Mouse (Mus musculus): ENCODE results near the gene Nelfa. TPM values are rescaled to one million over a fixed set of nuclear protein-coding genes. Genes with fewer than 3 reads are reported as not detected.
"Not testable (repeated sequence)": the region's sequence is repeated elsewhere in the genome, so short reads cannot be mapped to it uniquely, and the experiment has no call there.

Nelfa gene
- total RNA-seq, 2 experiments from 2014 or later, result 16.9 to 18.3 TPM

- DNase-seq, result not testable (repeated sequence)
Observed at GRCm38 (mm10) chr5:33916616-33917015, 19.6 kb downstream of the Nelfa start.

GRCm38 (mm10) chr5:33915031-33915430 lies 21.2 kb downstream of the Nelfa start:
- not testable (repeated sequence) for DNase-seq

GRCm38 (mm10) chr5:33903176-33903575 lies 33.0 kb downstream of the Nelfa start:
- no peak for DNase-seq

GRCm38 (mm10) chr5:33902696-33903095 lies 33.5 kb downstream of the Nelfa start:
- peak; percentile 33 for DNase-seq

GRCm38 (mm10) chr5:33901278-33901677 lies 34.9 kb downstream of the Nelfa start:
- no peak for DNase-seq

- no peak for DNase-seq
Observed at GRCm38 (mm10) chr5:33900701-33901263, 35.4 kb downstream of the Nelfa start.

GRCm38 (mm10) chr5:33900101-33900500 lies 36.1 kb downstream of the Nelfa start:
- DNase-seq, result no peak

- no peak for DNase-seq
Observed at GRCm38 (mm10) chr5:33899245-33899644, 37.0 kb downstream of the Nelfa start.

GRCm38 (mm10) chr5:33898671-33899070 lies 37.5 kb downstream of the Nelfa start:
- no peak for DNase-seq

GRCm38 (mm10) chr5:33897158-33897557 lies 39.1 kb downstream of the Nelfa start:
- DNase-seq, result no peak

- no peak for DNase-seq
Observed at GRCm38 (mm10) chr5:33895116-33895515, 41.1 kb downstream of the Nelfa start.

GRCm38 (mm10) chr5:33893406-33893805 lies 42.8 kb downstream of the Nelfa start:
- no peak for DNase-seq

GRCm38 (mm10) chr5:33881118-33881517 lies 55.1 kb downstream of the Nelfa start:
- DNase-seq, result no peak

- DNase-seq, result no peak
Observed at GRCm38 (mm10) chr5:33875472-33875871, 60.7 kb downstream of the Nelfa start.

- DNase-seq, result no peak
Observed at GRCm38 (mm10) chr5:33857693-33858092, 78.5 kb downstream of the Nelfa start.

- no peak for DNase-seq
Observed at GRCm38 (mm10) chr5:33854019-33854418, 82.2 kb downstream of the Nelfa start.

- no peak for DNase-seq
Observed at GRCm38 (mm10) chr5:33853086-33853485, 83.1 kb downstream of the Nelfa start.

GRCm38 (mm10) chr5:33851466-33851865 lies 84.7 kb downstream of the Nelfa start:
- no peak for DNase-seq

Small RNA genes within 50 kb of the gene (microRNA-seq; reads per million reads assigned to microRNA genes)
- 0.82 to 2.1 reads per million in 2 experiments for gene Mir7024

Other genes starting within 250 kb of the Nelfa start
- 10 to 100 TPM in 1 of 2 experiments, 1 to 10 TPM in 1; 8.6 to 10.5 TPM for gene Fgfr3, start 214.7 kb downstream of the Nelfa start, total RNA-seq (2021)
- 100 to 1,000 TPM; 101 to 103 TPM for gene Letm1, start 153.6 kb downstream of the Nelfa start, total RNA-seq (2021)
- 100 to 1,000 TPM in 1 of 2 experiments, 10 to 100 TPM in 1; 96.1 to 104 TPM for gene Nsd2, start 115.7 kb downstream of the Nelfa start, total RNA-seq (2021)
- gene Gm1673, start 47.0 kb upstream of the Nelfa start, total RNA-seq (2021), result 10 to 100 TPM; 12.5 to 13.9 TPM
- 1 to 10 TPM; 1.8 to 2.0 TPM for gene Nat8l, start 59.6 kb upstream of the Nelfa start, total RNA-seq (2021)
- gene Poln, start 233.0 kb upstream of the Nelfa start, total RNA-seq (2021), result under 1 TPM; 0.47 to 0.52 TPM
- 10 to 100 TPM; 11.5 to 12.5 TPM for gene Haus3, start 233.1 kb upstream of the Nelfa start, total RNA-seq (2021)